Mouse (Mus musculus) midbrain, embryonic 12.5 days (tissue): ENCODE measurements around the gene Capn15. TPM values are rescaled to one million over a fixed set of nuclear protein-coding genes. Genes with fewer than 3 reads are reported as not detected.

Experiments used
- ATAC-seq: fragments of 200-750 bp; cut with Nextera tagmentation; 2 replicates; pipeline ENCODE4 v1.8.0; 2017; ENCODE audit warnings: low read depth, moderate TSS enrichment, moderate library complexity; ENCODE audit not compliant: low FRiP score
- H3K27ac ChIP-seq: fragments of 300-500 bp; sonication (generic); replicated peaks from 2 replicates; pipeline ENCODE4 v1.5.1; 2016; ENCODE audit warnings: mild to moderate bottlenecking
- H3K27me3 ChIP-seq: fragments of 300-500 bp; sonication (generic); 2 replicates; pipeline ENCODE4 v1.6.1; 2016; ENCODE audit warnings: mild to moderate bottlenecking
- H3K36me3 ChIP-seq: fragments of 300-500 bp; sonication (generic); 2 replicates; pipeline ENCODE4 v1.6.1; 2016
- H3K4me1 ChIP-seq: fragments of 300-500 bp; sonication (generic); 2 replicates; pipeline ENCODE4 v1.6.1; 2016
- H3K4me2 ChIP-seq: fragments of 300-500 bp; sonication (generic); replicated peaks from 2 replicates; pipeline ENCODE4 v1.6.1; 2016; ENCODE audit warnings: mild to moderate bottlenecking, moderate library complexity
- H3K4me3 ChIP-seq: fragments of 300-500 bp; sonication (generic); 2 replicates; pipeline ENCODE4 v1.5.1; 2016; ENCODE audit warnings: mild to moderate bottlenecking
- H3K9ac ChIP-seq: fragments of 300-500 bp; sonication (generic); replicated peaks from 2 replicates; pipeline ENCODE4 v1.6.1; 2016; ENCODE audit warnings: mild to moderate bottlenecking, moderate library complexity
- H3K9me3 ChIP-seq: fragments of 300-500 bp; sonication (generic); 2 replicates; pipeline ENCODE4 v1.6.1; 2016; ENCODE audit warnings: mild to moderate bottlenecking
- WGBS: fragments of 180-500 bp; shearing (Covaris S2); methylation state at CpG from one replicate; pipeline ENCODE4 v1.1.7; 2016; 5-methylcytosine and 5-hydroxymethylcytosine counted together
- polyA plus RNA-seq: library from polyadenylated mRNA; unstranded; fragments of >200 nt; fragmentation: Nextera tagmentation; extraction: Ambion mirVana; gene quantifications from 2 replicates; pipeline ENCODE4 v1.2.1, GENCODE M21; 2016

The Capn15 gene
- polyA plus RNA-seq = 30.4 and 30.6 TPM in 2 replicates

DNA sequence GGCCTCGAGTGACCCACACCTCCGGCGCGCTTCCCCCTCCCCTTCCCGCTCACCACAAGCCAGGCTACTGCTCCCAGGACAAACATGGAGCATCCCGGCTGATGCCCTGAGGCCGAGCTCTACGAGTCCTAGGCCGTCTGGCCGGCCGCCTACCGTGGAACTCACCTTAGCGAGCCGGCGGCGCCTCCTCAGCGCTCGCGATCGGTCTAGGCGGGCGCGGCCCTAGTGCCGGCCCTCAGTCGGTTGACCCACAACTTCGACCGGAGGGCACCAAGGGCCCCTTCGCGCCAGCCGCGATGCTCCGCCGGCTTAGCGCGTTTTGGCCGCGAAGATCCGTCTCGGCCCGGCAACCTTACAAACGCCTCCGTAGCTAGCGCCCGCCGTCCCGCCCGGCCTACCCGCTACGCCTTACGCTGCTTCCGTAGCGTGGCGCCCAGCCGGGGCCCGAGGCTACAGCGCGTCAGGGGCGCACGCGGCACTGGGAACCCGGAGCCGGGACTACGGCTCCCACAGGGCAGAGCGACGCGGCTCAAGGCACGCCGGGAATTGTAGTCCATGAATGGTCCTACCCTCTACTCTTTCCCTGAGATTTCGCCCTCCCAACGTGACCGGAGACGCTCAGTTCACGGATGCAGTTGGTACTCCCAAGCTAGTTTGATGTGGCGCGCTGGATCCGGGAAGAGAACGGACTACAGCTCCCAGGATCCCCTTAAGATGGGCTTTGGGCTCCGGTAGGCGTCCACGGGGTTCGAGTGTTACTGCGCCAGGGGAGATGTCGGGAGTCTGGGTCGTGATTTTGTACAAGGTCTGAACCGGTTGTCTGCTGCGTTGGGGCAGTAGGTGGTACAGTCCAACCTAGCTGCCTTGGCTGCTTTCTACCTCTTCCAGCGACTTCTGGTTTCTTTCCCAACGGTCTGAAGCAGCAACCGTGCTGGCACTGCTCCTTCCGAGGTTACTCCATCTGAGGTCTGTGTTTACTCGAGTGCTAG, at the start of gene Capn15:
Gene Capn15 (minus strand): TSS at position 491 of the 989 bp plus-strand sequence.
- Histone ChIP-seq H3K27me3 (no peaks in the 10 kb centered on the region), H3K4me1 (peaks cover 19% of the 10 kb centered on the region), H3K4me2 (peak within 1 kb of the TSS; percentile 93), H3K9ac (peak within 1 kb of the TSS; percentile 86), H3K36me3 (peaks cover 24% of the 10 kb centered on the region), H3K4me3 (peak within 1 kb of the TSS; percentile 84), H3K27ac (peak within 1 kb of the TSS; percentile 89), H3K9me3 (no peaks in the 10 kb centered on the region)
- under 1% methylated on average over 91 of the region's 91 CpGs for WGBS
- peak; percentile 99 for ATAC-seq

- ATAC-seq = no peak
- H3K9ac ChIP-seq = no peak overlapping the region
- H3K4me3 ChIP-seq = no peak overlapping the region
- WGBS = 86% methylated on average over 6 of the region's 6 CpGs
- H3K4me1 ChIP-seq = no peaks in the 10 kb centered on the region
- no peak overlapping the region for H3K4me2 ChIP-seq
- H3K27me3 ChIP-seq = no peaks in the 10 kb centered on the region
- no peaks in the 10 kb centered on the region for H3K9me3 ChIP-seq
- no peak overlapping the region for H3K27ac ChIP-seq
- peaks cover 21% of the 10 kb centered on the region for H3K36me3 ChIP-seq
Measured at GRCm38 (mm10) chr17:26032037-26032436, 46.4 kb upstream of the Capn15 start.

DNA sequence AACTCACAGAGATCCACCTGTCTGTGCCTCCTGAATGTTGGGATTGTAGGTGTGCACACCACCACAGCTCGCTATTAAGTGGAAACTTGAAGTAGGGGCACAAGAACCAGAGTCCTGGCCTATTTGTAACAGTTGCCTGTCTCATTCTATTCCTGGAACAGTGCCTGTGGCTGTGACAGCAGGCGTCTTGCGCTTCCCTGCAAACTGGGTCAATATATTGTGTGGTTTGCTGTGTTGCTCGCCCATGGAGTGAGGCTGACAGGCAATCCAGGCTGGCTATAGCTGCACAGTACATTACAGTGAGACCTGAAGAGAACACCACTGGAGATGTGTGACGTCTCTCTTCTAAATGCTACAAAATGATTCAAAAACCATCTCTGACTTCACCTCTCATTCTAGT, 46.0 kb upstream of the Capn15 start:
- H3K36me3 ChIP-seq = peaks cover 21% of the 10 kb centered on the region
- no peaks in the 10 kb centered on the region for H3K27me3 ChIP-seq
- WGBS = 95% methylated on average over 5 of the region's 5 CpGs
- H3K27ac ChIP-seq = no peak overlapping the region
- no peak for ATAC-seq
- H3K4me1 ChIP-seq = no peaks in the 10 kb centered on the region
- no peak overlapping the region for H3K9ac ChIP-seq
- H3K9me3 ChIP-seq = no peaks in the 10 kb centered on the region
- no peak overlapping the region for H3K4me2 ChIP-seq
- no peak overlapping the region for H3K4me3 ChIP-seq

- WGBS = 93% methylated on average over 4 of the region's 4 CpGs
- Histone ChIP-seq H3K4me2 (no peak overlapping the region), H3K9ac (no peak overlapping the region), H3K4me1 (no peaks in the 10 kb centered on the region), H3K27ac (no peak overlapping the region), H3K36me3 (peaks cover 25% of the 10 kb centered on the region), H3K27me3 (no peaks in the 10 kb centered on the region), H3K4me3 (no peak overlapping the region), H3K9me3 (no peaks in the 10 kb centered on the region)
- no peak for ATAC-seq
Measured at GRCm38 (mm10) chr17:26028261-26028660, 42.7 kb upstream of the Capn15 start.

GRCm38 (mm10) chr17:26024674-26025073, 39.1 kb upstream of the Capn15 start:
- ATAC-seq = no peak

GRCm38 (mm10) chr17:26023966-26024365, 38.4 kb upstream of the Capn15 start:
- H3K9ac ChIP-seq = no peak overlapping the region
- no peaks in the 10 kb centered on the region for H3K9me3 ChIP-seq
- H3K4me1 ChIP-seq = no peaks in the 10 kb centered on the region
- H3K27me3 ChIP-seq = no peaks in the 10 kb centered on the region
- no peak for ATAC-seq
- H3K4me2 ChIP-seq = no peak overlapping the region
- H3K27ac ChIP-seq = no peak overlapping the region
- H3K4me3 ChIP-seq = no peak overlapping the region
- peaks cover 21% of the 10 kb centered on the region for H3K36me3 ChIP-seq
- 94% methylated on average over 8 of the region's 8 CpGs for WGBS

More at GRCm38 (mm10) chr17:26024674-26025073, 39.1 kb upstream of the Capn15 start:
- no peak overlapping the region for H3K9ac ChIP-seq
- H3K36me3 ChIP-seq = peaks cover 21% of the 10 kb centered on the region
- 94% methylated on average over 9 of the region's 9 CpGs for WGBS
- H3K27ac ChIP-seq = no peak overlapping the region
- H3K9me3 ChIP-seq = no peaks in the 10 kb centered on the region
- no peak overlapping the region for H3K4me2 ChIP-seq
- no peaks in the 10 kb centered on the region for H3K27me3 ChIP-seq
- no peak overlapping the region for H3K4me3 ChIP-seq
- H3K4me1 ChIP-seq = no peaks in the 10 kb centered on the region

DNA sequence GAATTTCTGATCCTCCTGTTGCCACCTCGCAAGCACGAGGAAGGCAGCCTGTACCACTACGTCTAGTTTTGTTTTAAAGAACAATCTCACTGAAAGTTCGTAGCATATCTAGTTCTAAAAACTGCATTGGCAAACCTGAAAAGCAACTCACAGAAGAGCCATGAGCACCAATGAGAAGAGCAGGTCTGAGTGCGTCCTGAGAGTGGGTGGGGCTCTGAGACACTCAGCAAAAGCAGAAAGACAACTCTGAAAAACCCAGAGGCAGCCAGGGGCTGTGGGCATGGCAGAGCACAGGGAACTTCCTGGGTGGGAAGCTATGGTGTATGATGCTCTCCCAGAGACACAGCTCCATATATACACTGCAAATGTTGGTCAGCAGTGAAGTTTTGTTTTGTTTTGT, 37.6 kb upstream of the Capn15 start:
- Histone ChIP-seq H3K27me3 (no peaks in the 10 kb centered on the region), H3K4me3 (no peak overlapping the region), H3K36me3 (peaks cover 28% of the 10 kb centered on the region), H3K9ac (no peak overlapping the region), H3K27ac (no peak overlapping the region), H3K4me1 (no peaks in the 10 kb centered on the region), H3K9me3 (no peaks in the 10 kb centered on the region), H3K4me2 (no peak overlapping the region)
- 94% methylated on average over 5 of the region's 5 CpGs for WGBS
- ATAC-seq = no peak

DNA sequence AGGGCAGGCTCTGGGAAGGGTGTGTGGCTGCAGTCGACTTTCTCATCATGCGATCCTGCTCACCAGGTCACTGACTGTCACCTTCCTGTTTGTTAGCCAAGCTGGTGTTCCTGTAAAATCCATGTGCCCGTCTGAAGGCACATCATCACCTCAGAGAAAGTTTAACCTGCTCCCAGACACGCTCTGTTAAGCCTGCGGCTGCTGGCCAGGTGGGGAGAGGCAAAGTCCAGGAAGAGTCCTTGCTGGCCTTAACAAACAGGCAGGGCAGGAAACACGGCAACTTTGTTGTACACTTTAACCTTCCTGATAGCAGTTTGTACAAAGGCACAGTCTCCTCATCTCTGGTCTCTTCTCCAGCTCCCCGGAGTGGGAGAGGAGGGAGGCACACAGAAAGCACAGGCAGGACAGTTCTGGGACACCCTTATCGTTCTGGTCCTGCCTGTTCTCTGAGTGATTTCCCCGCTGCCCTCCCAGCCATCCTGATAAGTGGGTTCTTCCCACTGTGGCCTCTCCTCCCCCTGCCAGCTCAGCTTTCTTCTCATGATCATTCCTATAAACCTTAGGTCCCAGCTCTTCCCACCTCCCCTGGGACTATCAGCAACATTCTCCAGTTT, 36.2 kb upstream of the Capn15 start:
- 86% methylated on average over 9 of the region's 9 CpGs for WGBS
- no peak overlapping the region for H3K4me3 ChIP-seq
- no peak overlapping the region for H3K4me2 ChIP-seq
- H3K9me3 ChIP-seq = no peaks in the 10 kb centered on the region
- H3K9ac ChIP-seq = no peak overlapping the region
- no peaks in the 10 kb centered on the region for H3K27me3 ChIP-seq
- peaks cover 33% of the 10 kb centered on the region for H3K36me3 ChIP-seq
- no peak for ATAC-seq
- H3K4me1 ChIP-seq = no peaks in the 10 kb centered on the region
- no peak overlapping the region for H3K27ac ChIP-seq

DNA sequence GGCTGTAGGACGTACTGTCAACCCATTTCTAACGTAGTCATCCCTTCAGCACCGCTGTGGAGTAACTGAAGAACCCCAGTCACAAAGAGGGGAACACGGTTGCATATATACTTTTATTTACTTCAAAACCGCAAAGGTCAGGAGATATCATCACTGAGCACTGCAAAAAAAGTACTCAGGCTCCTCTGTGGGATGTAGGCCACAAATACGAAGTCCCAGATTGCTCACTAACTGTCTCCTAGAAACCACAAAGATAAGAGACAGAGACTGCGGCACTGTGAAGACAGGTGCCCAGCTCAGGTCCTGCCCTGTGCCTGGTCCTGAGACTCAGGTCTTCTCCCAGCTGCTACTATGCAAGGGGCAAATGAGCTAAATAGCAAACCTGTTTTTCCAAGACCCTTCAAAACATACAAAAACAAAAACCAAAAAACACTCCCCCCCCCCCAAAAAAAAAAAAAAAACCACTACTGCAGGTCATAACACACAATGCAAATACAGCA, 35.3 kb upstream of the Capn15 start:
- Histone ChIP-seq H3K9ac (no peak overlapping the region), H3K9me3 (no peaks in the 10 kb centered on the region), H3K27ac (no peak overlapping the region), H3K4me2 (no peak overlapping the region), H3K4me1 (no peaks in the 10 kb centered on the region), H3K36me3 (peaks cover 35% of the 10 kb centered on the region), H3K4me3 (no peak overlapping the region), H3K27me3 (no peaks in the 10 kb centered on the region)
- 92% methylated on average over 7 of the region's 7 CpGs for WGBS
- no peak for ATAC-seq

- H3K36me3 ChIP-seq = peaks cover 44% of the 10 kb centered on the region
- H3K27ac ChIP-seq = no peak overlapping the region
- H3K4me3 ChIP-seq = no peak overlapping the region
- no peak for ATAC-seq
- 91% methylated on average over 3 of the region's 3 CpGs for WGBS
- H3K9me3 ChIP-seq = no peaks in the 10 kb centered on the region
- H3K27me3 ChIP-seq = no peaks in the 10 kb centered on the region
- no peaks in the 10 kb centered on the region for H3K4me1 ChIP-seq
- no peak overlapping the region for H3K9ac ChIP-seq
- H3K4me2 ChIP-seq = no peak overlapping the region
Measured at GRCm38 (mm10) chr17:26018388-26018787, 32.8 kb upstream of the Capn15 start.

GRCm38 (mm10) chr17:26017949-26018348, 32.4 kb upstream of the Capn15 start:
- Histone ChIP-seq H3K4me3 (no peak overlapping the region), H3K27ac (no peak overlapping the region), H3K36me3 (peaks cover 43% of the 10 kb centered on the region), H3K9me3 (no peaks in the 10 kb centered on the region), H3K4me1 (no peaks in the 10 kb centered on the region), H3K4me2 (no peak overlapping the region), H3K9ac (no peak overlapping the region), H3K27me3 (no peaks in the 10 kb centered on the region)
- WGBS = 88% methylated on average over 5 of the region's 5 CpGs
- no peak for ATAC-seq

- no peak overlapping the region for H3K4me2 ChIP-seq
- H3K27me3 ChIP-seq = no peaks in the 10 kb centered on the region
- H3K36me3 ChIP-seq = peaks cover 50% of the 10 kb centered on the region
- 93% methylated on average over 3 of the region's 3 CpGs for WGBS
- H3K4me3 ChIP-seq = no peak overlapping the region
- no peak for ATAC-seq
- 0 out of 2 replicates have a peak, but pooled peaks cover 1% of the 10 kb centered on the region for H3K4me1 ChIP-seq
- H3K9me3 ChIP-seq = no peaks in the 10 kb centered on the region
- H3K27ac ChIP-seq = no peak overlapping the region
- H3K9ac ChIP-seq = no peak overlapping the region
Measured at GRCm38 (mm10) chr17:26017021-26017420, 31.4 kb upstream of the Capn15 start.
